Mouse (Mus musculus) intestine, embryonic 16.5 days (tissue): ENCODE measurements around the gene Gm39566. TPM values are rescaled to one million over a fixed set of nuclear protein-coding genes. Genes with fewer than 3 reads are reported as not detected.
A peak's percentile ranks its signal among the peaks of the same experiment; 100 is the strongest.

Experiments used
- ATAC-seq: fragments of 200-750 bp; cut with Nextera tagmentation; 2 replicates; pipeline ENCODE4 v1.8.0; 2017; ENCODE audit warnings: moderate TSS enrichment, moderate library complexity
- H3K27ac ChIP-seq: fragments of 300-500 bp; sonication (generic); 2 replicates; pipeline ENCODE4 v1.5.1; 2014; ENCODE audit warnings: mild to moderate bottlenecking, low read length
- H3K27me3 ChIP-seq: fragments of 300-500 bp; sonication (generic); replicated peaks from 2 replicates; pipeline ENCODE4 v1.6.1; 2014; ENCODE audit warnings: low read length, control low read depth, mixed read lengths; ENCODE audit not compliant: control insufficient read depth, insufficient read depth
- H3K36me3 ChIP-seq: fragments of 300-500 bp; sonication (generic); 2 replicates; pipeline ENCODE4 v1.6.1; 2014; ENCODE audit warnings: low read length, control low read depth; ENCODE audit not compliant: control insufficient read depth, insufficient read depth
- H3K4me1 ChIP-seq: fragments of 300-500 bp; sonication (generic); 2 replicates; pipeline ENCODE4 v1.6.1; 2014; ENCODE audit warnings: low read length, control low read depth, mixed read lengths; ENCODE audit not compliant: control insufficient read depth, insufficient read depth
- H3K4me2 ChIP-seq: fragments of 300-500 bp; sonication (generic); 2 replicates; pipeline ENCODE4 v1.6.1; 2014; ENCODE audit warnings: low read depth, low read length, control low read depth
- H3K4me3 ChIP-seq: fragments of 300-500 bp; sonication (generic); 2 replicates; pipeline ENCODE4 v1.5.1; 2014; ENCODE audit warnings: mild to moderate bottlenecking, low read length
- H3K9ac ChIP-seq: fragments of 300-500 bp; sonication (generic); 2 replicates; pipeline ENCODE4 v1.6.1; 2014; ENCODE audit warnings: low read depth, low read length
- H3K9me3 ChIP-seq: fragments of 300-500 bp; sonication (generic); 2 replicates; pipeline ENCODE4 v1.6.1; 2016; ENCODE audit warnings: low read length, control low read depth; ENCODE audit not compliant: control insufficient read depth
- WGBS: fragments of 180-500 bp; shearing (Covaris S2); extraction: QIAGEN DNeasy Blood & Tissue Kit; methylation state at CpG from one replicate; pipeline ENCODE4 v1.1.7; 2014; 5-methylcytosine and 5-hydroxymethylcytosine counted together
- polyA plus RNA-seq: library from polyadenylated mRNA; unstranded; fragments of >200 nt; fragmentation: Nextera tagmentation; extraction: Ambion mirVana; gene quantifications from 2 replicates; pipeline ENCODE4 v1.2.1, GENCODE M21; 2015

The Gm39566 gene
- polyA plus RNA-seq, 1 experiment from 2014 or later = not detected

GRCm38 (mm10) chr11:69835966-69836335 lies 20.9 kb upstream of the Gm39566 start:
- Histone ChIP-seq H3K4me3 (peak overlapping the region; percentile 71), H3K4me1 (peaks cover 29% of the 10 kb centered on the region)
- 29% methylated on average over 4 of the region's 4 CpGs for WGBS

GRCm38 (mm10) chr11:69835326-69835965 lies 20.3 kb upstream of the Gm39566 start:
- Histone ChIP-seq H3K4me2 (peak overlapping the region; percentile 95), H3K9ac (peak overlapping the region; percentile 78), H3K4me1 (peaks cover 29% of the 10 kb centered on the region), H3K4me3 (peak overlapping the region; percentile 71; the same call in 1 of the 2 replicates), H3K36me3 (0 out of 2 replicates have a peak, but pooled peaks cover 3% of the 10 kb centered on the region), H3K27me3 (peaks cover 5% of the 10 kb centered on the region; the same call in 1 of the 2 replicates), H3K27ac (no peak overlapping the region), H3K9me3 (no peaks in the 10 kb centered on the region)
- 26% methylated on average over 9 of the region's 9 CpGs for WGBS
- no peak for ATAC-seq

More at GRCm38 (mm10) chr11:69835966-69836335, 20.9 kb upstream of the Gm39566 start:
- H3K9ac ChIP-seq = peak overlapping the region; percentile 78
- ATAC-seq = no peak
- H3K4me2 ChIP-seq = peak overlapping the region; percentile 95
- 0 out of 2 replicates have a peak, but pooled peaks cover 3% of the 10 kb centered on the region for H3K36me3 ChIP-seq
- no peaks in the 10 kb centered on the region for H3K9me3 ChIP-seq
- H3K27me3 ChIP-seq = peaks cover 5% of the 10 kb centered on the region; the same call in 1 of the 2 replicates
- H3K27ac ChIP-seq = no peak overlapping the region

- ATAC-seq = no peak
- 0 out of 2 replicates have a peak overlapping the region, but pooled peaks have one; percentile 2 for H3K27ac ChIP-seq
Measured at GRCm38 (mm10) chr11:69834001-69834549, 19.0 kb upstream of the Gm39566 start.

GRCm38 (mm10) chr11:69833554-69833953 lies 18.5 kb upstream of the Gm39566 start:
- Histone ChIP-seq H3K9ac (peak overlapping the region; percentile 78), H3K36me3 (peaks cover 3% of the 10 kb centered on the region; the same call in 1 of the 2 replicates), H3K4me1 (peaks cover 29% of the 10 kb centered on the region), H3K9me3 (no peaks in the 10 kb centered on the region), H3K4me3 (peak overlapping the region; percentile 45), H3K27me3 (peaks cover 5% of the 10 kb centered on the region; the same call in 1 of the 2 replicates), H3K27ac (0 out of 2 replicates have a peak overlapping the region, but pooled peaks have one; percentile 2), H3K4me2 (peak overlapping the region; percentile 95)
- no peak for ATAC-seq
- 50% methylated on average over 8 of the region's 8 CpGs for WGBS

More at GRCm38 (mm10) chr11:69834001-69834549, 19.0 kb upstream of the Gm39566 start:
- Histone ChIP-seq H3K27me3 (peaks cover 5% of the 10 kb centered on the region; the same call in 1 of the 2 replicates), H3K4me3 (peak overlapping the region; percentile 45), H3K4me1 (peaks cover 29% of the 10 kb centered on the region), H3K4me2 (peak overlapping the region; percentile 95), H3K9me3 (no peaks in the 10 kb centered on the region), H3K36me3 (0 out of 2 replicates have a peak, but pooled peaks cover 3% of the 10 kb centered on the region), H3K9ac (peak overlapping the region; percentile 78)
- WGBS = 6% methylated on average over 46 of the region's 48 CpGs

- ATAC-seq = 0 out of 2 replicates have a peak, but pooled peaks have one; percentile 34
- Histone ChIP-seq H3K4me3 (no peak overlapping the region), H3K4me2 (no peak overlapping the region), H3K36me3 (peaks cover 13% of the 10 kb centered on the region; the same call in 1 of the 2 replicates), H3K9me3 (no peaks in the 10 kb centered on the region), H3K27ac (no peak overlapping the region), H3K4me1 (peaks cover 7% of the 10 kb centered on the region), H3K9ac (no peak overlapping the region), H3K27me3 (no peaks in the 10 kb centered on the region)
- WGBS = 70% methylated on average over 5 of the region's 5 CpGs
Measured at GRCm38 (mm10) chr11:69828832-69829231, 13.7 kb upstream of the Gm39566 start.

GRCm38 (mm10) chr11:69823456-69823855 lies 8.4 kb upstream of the Gm39566 start:
- WGBS = 81% methylated on average over 2 of the region's 2 CpGs
- Histone ChIP-seq H3K9me3 (no peaks in the 10 kb centered on the region), H3K27me3 (no peaks in the 10 kb centered on the region), H3K4me2 (no peak overlapping the region), H3K4me1 (no peaks in the 10 kb centered on the region), H3K36me3 (peaks cover 11% of the 10 kb centered on the region; the same call in 1 of the 2 replicates), H3K9ac (no peak overlapping the region), H3K27ac (no peak overlapping the region), H3K4me3 (no peak overlapping the region)
- ATAC-seq = no peak

GRCm38 (mm10) chr11:69822080-69822479 lies 7.0 kb upstream of the Gm39566 start, which contains the start of gene Spem1:
Gene Spem1, minus strand, starts transcription at chr11:69822180.
- Histone ChIP-seq H3K27me3 (no peaks in the 10 kb centered on the region), H3K4me2 (no peak within 1 kb of the TSS), H3K36me3 (peaks cover 10% of the 10 kb centered on the region; the same call in 1 of the 2 replicates), H3K9me3 (peaks cover 9% of the 10 kb centered on the region), H3K4me1 (no peaks in the 10 kb centered on the region), H3K9ac (no peak within 1 kb of the TSS), H3K27ac (no peak within 1 kb of the TSS), H3K4me3 (no peak within 1 kb of the TSS)
- WGBS = 88% methylated on average over 3 of the region's 3 CpGs
- ATAC-seq = no peak

GRCm38 (mm10) chr11:69818871-69819270 lies 3.8 kb upstream of the Gm39566 start:
- no peak overlapping the region for H3K4me2 ChIP-seq
- no peaks in the 10 kb centered on the region for H3K36me3 ChIP-seq
- no peak for ATAC-seq
- no peaks in the 10 kb centered on the region for H3K4me1 ChIP-seq
- H3K27me3 ChIP-seq = no peaks in the 10 kb centered on the region
- no peak overlapping the region for H3K9ac ChIP-seq
- H3K9me3 ChIP-seq = peaks cover 9% of the 10 kb centered on the region
- 91% methylated on average over 8 of the region's 8 CpGs for WGBS
- H3K4me3 ChIP-seq = no peak overlapping the region
- no peak overlapping the region for H3K27ac ChIP-seq

- Histone ChIP-seq H3K9ac (no peak within 1 kb of the TSS), H3K4me3 (no peak within 1 kb of the TSS), H3K4me2 (no peak within 1 kb of the TSS), H3K36me3 (no peaks in the 10 kb centered on the region), H3K9me3 (peaks cover 9% of the 10 kb centered on the region), H3K27me3 (no peaks in the 10 kb centered on the region), H3K27ac (no peak within 1 kb of the TSS), H3K4me1 (no peaks in the 10 kb centered on the region)
- ATAC-seq = no peak
- WGBS = 77% methylated on average over 2 of the region's 2 CpGs
Measured at GRCm38 (mm10) chr11:69818365-69818764, 3.3 kb upstream of the Gm39566 start, which contains the start of gene Spem2. Gene Spem2, minus strand, starts transcription at chr11:69818465.
